Mouse (Mus musculus) embryonic facial prominence, embryonic 12.5 days (tissue): ENCODE measurements at regions not wholly inside any gene's neighbourhood (a gene's known extent, or its start where the extent isn't known, plus 50 kb on each side); places are given as distances from the start of the nearest gene placed in this dataset.

Source experiments
- ATAC-seq: fragments of 200-750 bp; cut with Nextera tagmentation; 2 replicates; pipeline ENCODE4 v1.8.0; 2017; ENCODE audit not compliant: insufficient number of reproducible peaks, insufficient read depth, low FRiP score, low TSS enrichment
- H3K27ac ChIP-seq: fragments of 300-500 bp; sonication (generic); 2 replicates; pipeline ENCODE4 v1.5.1; 2016; ENCODE audit warnings: mild to moderate bottlenecking
- H3K27me3 ChIP-seq: fragments of 300-500 bp; sonication (generic); 2 replicates; pipeline ENCODE4 v1.6.1; 2016; ENCODE audit warnings: mild to moderate bottlenecking, moderate library complexity
- H3K36me3 ChIP-seq: fragments of 300-500 bp; sonication (generic); 2 replicates; pipeline ENCODE4 v1.6.1; 2016; ENCODE audit warnings: mild to moderate bottlenecking
- H3K4me1 ChIP-seq: fragments of 300-500 bp; sonication (generic); 2 replicates; pipeline ENCODE4 v1.6.1; 2016
- H3K4me2 ChIP-seq: fragments of 300-500 bp; sonication (generic); replicated peaks from 2 replicates; pipeline ENCODE4 v1.6.1; 2016; ENCODE audit warnings: mild to moderate bottlenecking, moderate library complexity
- H3K4me3 ChIP-seq: fragments of 300-500 bp; sonication (generic); 2 replicates; pipeline ENCODE4 v1.5.1; 2016; ENCODE audit warnings: mild to moderate bottlenecking
- H3K9ac ChIP-seq: fragments of 300-500 bp; sonication (generic); 2 replicates; pipeline ENCODE4 v1.6.1; 2016; ENCODE audit warnings: mild to moderate bottlenecking, moderate library complexity
- H3K9me3 ChIP-seq: fragments of 300-500 bp; sonication (generic); 2 replicates; pipeline ENCODE4 v1.6.1; 2016; ENCODE audit warnings: mild to moderate bottlenecking, moderate library complexity
- WGBS: fragments of 180-500 bp; shearing (Covaris S2); methylation state at CpG from one replicate; pipeline ENCODE4 v1.1.7; 2016; 5-methylcytosine and 5-hydroxymethylcytosine counted together

- 88% methylated on average over 3 of the region's 3 CpGs for WGBS
- H3K9me3 ChIP-seq, result no peaks in the 10 kb centered on the region
Measured at GRCm38 (mm10) chr3:60138319-60138718, 56.6 kb downstream of the Sucnr1 start.

GRCm38 (mm10) chr3:60159865-60160264 is 78.2 kb downstream of the Sucnr1 start:
- H3K9ac ChIP-seq, result no peak overlapping the region
- no peak for ATAC-seq
- WGBS, result 79% methylated on average over 3 of the region's 3 CpGs
- H3K9me3 ChIP-seq, result no peaks in the 10 kb centered on the region
- H3K27ac ChIP-seq, result no peak overlapping the region
- H3K4me1 ChIP-seq, result no peaks in the 10 kb centered on the region
- H3K4me2 ChIP-seq, result no peak overlapping the region
- H3K27me3 ChIP-seq, result no peaks in the 10 kb centered on the region
- no peak overlapping the region for H3K4me3 ChIP-seq
- H3K36me3 ChIP-seq, result no peaks in the 10 kb centered on the region

More at GRCm38 (mm10) chr3:60138319-60138718, 56.6 kb downstream of the Sucnr1 start:
- Histone ChIP-seq H3K9ac (no peak overlapping the region), H3K27ac (no peak overlapping the region), H3K4me3 (no peak overlapping the region), H3K36me3 (no peaks in the 10 kb centered on the region), H3K4me2 (no peak overlapping the region), H3K27me3 (no peaks in the 10 kb centered on the region), H3K4me1 (0 out of 2 replicates have a peak, but pooled peaks cover 7% of the 10 kb centered on the region)
- no peak for ATAC-seq

- H3K36me3 ChIP-seq, result no peaks in the 10 kb centered on the region
- WGBS, result 88% methylated on average over 3 of the region's 3 CpGs
- H3K4me1 ChIP-seq, result peaks cover 4% of the 10 kb centered on the region; the same call in 1 of the 2 replicates
- H3K4me3 ChIP-seq, result no peak overlapping the region
- no peak overlapping the region for H3K27ac ChIP-seq
- no peaks in the 10 kb centered on the region for H3K27me3 ChIP-seq
- H3K9ac ChIP-seq, result no peak overlapping the region
- no peak overlapping the region for H3K4me2 ChIP-seq
- no peak for ATAC-seq
- no peaks in the 10 kb centered on the region for H3K9me3 ChIP-seq
Measured at GRCm38 (mm10) chr3:60167633-60168032, 86.0 kb downstream of the Sucnr1 start.

GRCm38 (mm10) chr3:60168135-60168926 is 86.7 kb downstream of the Sucnr1 start:
- Histone ChIP-seq H3K36me3 (no peaks in the 10 kb centered on the region), H3K27me3 (no peaks in the 10 kb centered on the region), H3K27ac (no peak overlapping the region), H3K4me2 (no peak overlapping the region), H3K4me1 (peaks cover 4% of the 10 kb centered on the region; the same call in 1 of the 2 replicates), H3K9ac (no peak overlapping the region), H3K9me3 (no peaks in the 10 kb centered on the region), H3K4me3 (no peak overlapping the region)
- no peak for ATAC-seq
- 60% methylated on average over 2 of the region's 2 CpGs for WGBS

GRCm38 (mm10) chr3:60169606-60170005 is 87.9 kb downstream of the Sucnr1 start:
- Histone ChIP-seq H3K4me1 (peaks cover 4% of the 10 kb centered on the region; the same call in 1 of the 2 replicates), H3K27me3 (no peaks in the 10 kb centered on the region), H3K9me3 (no peaks in the 10 kb centered on the region), H3K9ac (no peak overlapping the region), H3K4me3 (no peak overlapping the region), H3K4me2 (no peak overlapping the region), H3K27ac (no peak overlapping the region), H3K36me3 (no peaks in the 10 kb centered on the region)
- ATAC-seq, result no peak

GRCm38 (mm10) chr3:60184481-60184880 is 102.8 kb downstream of the Sucnr1 start:
- Histone ChIP-seq H3K36me3 (no peaks in the 10 kb centered on the region), H3K4me2 (no peak overlapping the region), H3K27ac (no peak overlapping the region), H3K9ac (no peak overlapping the region), H3K4me1 (no peaks in the 10 kb centered on the region), H3K27me3 (no peaks in the 10 kb centered on the region), H3K4me3 (no peak overlapping the region), H3K9me3 (no peaks in the 10 kb centered on the region)
- 91% methylated on average over 2 of the region's 2 CpGs for WGBS
- no peak for ATAC-seq

- no peak for ATAC-seq
- Histone ChIP-seq H3K27me3 (no peaks in the 10 kb centered on the region), H3K4me1 (no peaks in the 10 kb centered on the region), H3K9ac (no peak overlapping the region), H3K27ac (no peak overlapping the region), H3K36me3 (no peaks in the 10 kb centered on the region), H3K4me2 (no peak overlapping the region), H3K4me3 (no peak overlapping the region), H3K9me3 (no peaks in the 10 kb centered on the region)
- 90% methylated on average over 3 of the region's 3 CpGs for WGBS
Measured at GRCm38 (mm10) chr3:60196031-60196430, 114.4 kb downstream of the Sucnr1 start.

- Histone ChIP-seq H3K4me3 (no peak overlapping the region), H3K9ac (no peak overlapping the region), H3K4me1 (no peaks in the 10 kb centered on the region), H3K36me3 (no peaks in the 10 kb centered on the region), H3K27ac (no peak overlapping the region), H3K27me3 (no peaks in the 10 kb centered on the region), H3K9me3 (no peaks in the 10 kb centered on the region), H3K4me2 (no peak overlapping the region)
- 58% methylated on average over 1 of the region's 1 CpGs for WGBS
- no peak for ATAC-seq
Measured at GRCm38 (mm10) chr3:60207936-60208335, 126.3 kb downstream of the Sucnr1 start.

GRCm38 (mm10) chr3:60218938-60219337 is 137.3 kb downstream of the Sucnr1 start:
- Histone ChIP-seq H3K36me3 (no peaks in the 10 kb centered on the region), H3K4me3 (no peak overlapping the region), H3K4me1 (no peaks in the 10 kb centered on the region), H3K9ac (no peak overlapping the region), H3K4me2 (no peak overlapping the region), H3K9me3 (no peaks in the 10 kb centered on the region), H3K27ac (no peak overlapping the region), H3K27me3 (no peaks in the 10 kb centered on the region)
- ATAC-seq, result no peak
- 72% methylated on average over 3 of the region's 3 CpGs for WGBS

- no peak for ATAC-seq
- Histone ChIP-seq H3K4me1 (no peaks in the 10 kb centered on the region), H3K9me3 (no peaks in the 10 kb centered on the region), H3K27ac (no peak overlapping the region), H3K27me3 (no peaks in the 10 kb centered on the region), H3K9ac (no peak overlapping the region), H3K36me3 (no peaks in the 10 kb centered on the region), H3K4me3 (no peak overlapping the region), H3K4me2 (no peak overlapping the region)
Measured at GRCm38 (mm10) chr3:60240664-60241063, 159.0 kb downstream of the Sucnr1 start.

- H3K9ac ChIP-seq, result no peak overlapping the region
- H3K27me3 ChIP-seq, result no peaks in the 10 kb centered on the region
- no peak overlapping the region for H3K4me2 ChIP-seq
- H3K4me3 ChIP-seq, result no peak overlapping the region
- no peaks in the 10 kb centered on the region for H3K36me3 ChIP-seq
- H3K9me3 ChIP-seq, result no peaks in the 10 kb centered on the region
- WGBS, result 86% methylated on average over 3 of the region's 3 CpGs
- no peak for ATAC-seq
- no peaks in the 10 kb centered on the region for H3K4me1 ChIP-seq
- no peak overlapping the region for H3K27ac ChIP-seq
Measured at GRCm38 (mm10) chr3:60266666-60267415, 185.2 kb downstream of the Sucnr1 start.
